Mouse (Mus musculus) urinary bladder, postnatal 10 days (tissue): ENCODE data around the gene Matk.
"Not testable (repeated sequence)": the region's sequence is repeated elsewhere in the genome, so short reads cannot be mapped to it uniquely, and the experiment has no call there.

Experiments used
- DNase-seq: peaks from one replicate; pipeline ENCODE4 v3.0.0; 2022; ENCODE audit warnings: low spot score

Gene Matk

GRCm38 (mm10) chr10:81252424-81253419, at the start of gene Matk:
TSS of gene Matk (plus strand) at chr10:81252935.
- no peak for DNase-seq

DNA sequence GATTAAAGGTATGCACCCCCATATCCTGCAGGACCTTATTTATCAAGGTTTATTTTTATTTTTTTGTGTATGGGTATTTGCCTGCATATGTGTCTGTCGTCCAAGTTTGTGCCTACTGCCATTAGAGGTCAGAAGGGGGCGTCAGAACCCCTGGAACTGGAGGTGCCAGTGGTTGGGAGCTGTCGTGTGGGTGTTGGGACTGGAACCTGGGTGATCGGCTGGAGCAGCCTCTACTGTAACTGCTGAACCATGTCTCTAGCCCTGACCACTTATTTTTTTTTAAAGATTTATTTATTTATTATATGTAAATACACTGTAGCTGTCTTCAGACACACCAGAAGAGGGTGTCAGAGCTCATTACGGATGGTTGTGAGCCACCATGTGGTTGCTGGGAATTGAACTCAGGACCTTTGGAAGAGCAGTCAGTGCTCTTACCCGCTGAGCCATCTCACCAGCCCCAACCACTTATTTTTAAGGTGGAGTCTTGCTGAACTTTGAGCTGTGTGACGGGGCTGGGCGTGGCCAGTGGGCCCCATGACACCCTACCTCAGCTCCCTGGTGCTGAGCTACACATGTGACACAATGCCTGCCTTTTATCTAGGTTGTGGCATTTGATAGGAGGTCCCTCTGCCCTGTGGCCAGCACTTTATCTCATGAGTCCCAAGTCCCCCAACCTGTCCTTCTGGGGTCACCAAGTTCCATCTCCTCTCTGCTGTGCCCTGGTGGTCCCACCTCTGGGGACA, 49.6 kb upstream of the Matk start:
- DNase-seq: no peak

GRCm38 (mm10) chr10:81204137-81204536, 48.6 kb upstream of the Matk start:
- DNase-seq: no peak

DNA sequence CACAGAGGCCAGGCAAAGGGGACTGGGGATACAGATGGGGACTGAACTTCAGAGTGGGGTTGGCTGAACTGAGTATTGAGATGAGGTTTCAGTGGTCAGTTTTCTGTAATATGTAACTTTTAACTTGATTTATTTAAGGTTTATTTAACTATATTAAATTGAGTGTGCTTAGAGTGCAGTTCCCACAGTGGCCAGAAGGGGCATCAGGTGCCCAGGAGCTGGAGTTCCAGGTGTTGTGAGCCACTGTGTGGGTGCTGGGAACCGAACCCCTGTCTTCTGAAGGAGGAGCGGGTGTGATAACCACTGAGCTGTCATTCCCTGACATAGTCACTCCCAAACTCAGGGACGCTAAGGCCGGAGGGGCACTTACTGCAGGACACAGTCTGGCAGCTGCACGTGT, 42.6 kb upstream of the Matk start:
- no peak for DNase-seq

DNA sequence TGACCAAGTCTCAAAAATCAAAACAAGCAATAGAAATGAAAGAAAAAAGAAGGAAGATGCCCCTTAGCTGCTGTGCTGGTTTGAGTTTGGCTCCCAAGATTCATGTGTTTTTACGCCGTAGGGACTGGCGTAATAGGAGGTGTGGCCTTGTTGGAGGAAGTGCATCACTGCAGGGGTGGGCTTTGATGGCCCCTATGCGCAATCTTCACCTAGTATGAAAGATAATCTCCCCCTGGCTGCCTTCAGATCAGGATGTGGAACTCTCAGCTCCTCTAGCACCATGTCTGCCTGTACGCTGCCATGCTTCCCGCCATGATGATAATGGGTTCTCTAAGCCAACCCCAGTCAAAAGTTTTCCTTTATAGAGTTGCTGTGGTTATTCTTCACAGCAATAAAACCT, 36.5 kb upstream of the Matk start:
- DNase-seq: no peak

GRCm38 (mm10) chr10:81216810-81217209, 35.9 kb upstream of the Matk start:
- DNase-seq: no peak

DNA sequence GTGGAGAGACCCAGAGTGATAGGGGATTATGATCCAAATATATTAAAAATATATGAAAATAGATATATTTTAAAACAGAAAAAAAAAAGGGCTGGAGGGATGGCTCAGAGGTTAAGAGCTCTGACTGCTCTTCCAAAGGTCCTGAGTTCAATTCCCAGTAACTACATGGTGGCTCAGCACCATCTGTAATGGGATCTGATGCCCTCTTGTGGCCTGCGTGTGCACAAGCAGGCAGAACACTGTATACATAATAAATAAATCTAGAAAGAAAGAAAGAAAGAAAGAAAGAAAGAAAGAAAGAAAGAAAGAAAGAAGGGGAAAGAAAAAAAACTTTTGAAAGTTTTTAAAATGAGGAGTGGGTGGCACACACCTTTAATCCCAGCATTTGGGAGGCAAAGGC, 35.5 kb upstream of the Matk start:
- not testable (repeated sequence) for DNase-seq

- DNase-seq: peak; percentile 55
Measured at GRCm38 (mm10) chr10:81217964-81218363, 34.8 kb upstream of the Matk start.

DNA sequence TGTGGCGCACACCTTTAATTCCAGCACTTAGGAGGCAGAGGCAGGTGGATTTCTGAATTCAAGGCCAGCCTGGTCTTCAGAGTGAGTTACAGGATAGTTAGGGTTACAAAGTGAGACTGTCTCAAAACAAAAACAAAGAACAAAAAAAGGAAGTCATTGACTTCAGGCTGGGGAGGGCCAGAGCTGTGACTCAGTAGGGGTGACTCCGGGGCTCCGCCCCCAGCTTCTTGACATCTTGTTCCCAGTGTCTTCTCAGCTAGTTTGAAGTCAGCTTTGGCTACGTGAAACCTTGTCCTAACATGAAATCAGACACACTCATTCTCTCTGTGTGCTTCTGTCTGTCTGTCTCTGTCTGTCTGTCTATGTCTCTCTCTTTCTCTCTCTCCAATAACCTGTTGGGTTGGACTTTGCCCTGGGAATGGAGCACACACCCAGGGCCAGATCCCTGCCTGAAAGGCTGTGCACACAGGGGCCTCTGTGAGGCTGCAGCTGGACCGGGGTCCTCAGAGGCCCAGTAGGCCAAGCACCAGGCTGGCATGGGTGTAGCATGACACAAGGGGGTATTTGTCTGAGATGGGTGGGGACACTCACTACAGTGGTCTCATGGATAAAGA, 31.2 kb upstream of the Matk start:
- DNase-seq: no peak

- not testable (repeated sequence) for DNase-seq
Measured at GRCm38 (mm10) chr10:81223731-81224130, 29.0 kb upstream of the Matk start.

- no peak for DNase-seq
Measured at GRCm38 (mm10) chr10:81229735-81230437, 22.8 kb upstream of the Matk start.

- DNase-seq: no peak
Measured at GRCm38 (mm10) chr10:81230438-81231332, 22.1 kb upstream of the Matk start, which contains the start of gene Atcay. TSS of gene Atcay (minus strand) at chr10:81230833.

- DNase-seq: no peak
Measured at GRCm38 (mm10) chr10:81231436-81231835, 21.3 kb upstream of the Matk start.

GRCm38 (mm10) chr10:81232580-81233225, 20.0 kb upstream of the Matk start, which contains the start of gene Zfr2:
TSS of gene Zfr2 (plus strand) at chr10:81233155.
- peak; percentile 81 for DNase-seq

DNA sequence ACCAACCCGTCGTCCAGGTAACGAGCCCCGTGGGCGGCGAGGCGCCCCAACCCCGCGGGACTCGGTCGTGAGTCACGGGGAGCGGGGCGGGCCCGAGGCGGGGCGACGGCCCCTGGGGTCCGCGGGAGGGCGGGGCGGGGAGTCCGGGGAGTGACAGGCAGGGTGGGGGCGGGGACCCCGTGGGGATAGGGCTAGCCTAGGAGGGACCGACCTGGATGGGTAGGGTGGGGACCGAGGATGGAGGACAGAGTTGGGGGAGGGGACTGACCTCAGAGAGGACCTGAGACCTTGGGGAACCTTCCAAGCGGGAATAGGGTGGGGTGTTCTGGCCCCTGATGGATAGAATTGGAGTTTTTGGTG, 19.5 kb upstream of the Matk start:
- no peak for DNase-seq

DNA sequence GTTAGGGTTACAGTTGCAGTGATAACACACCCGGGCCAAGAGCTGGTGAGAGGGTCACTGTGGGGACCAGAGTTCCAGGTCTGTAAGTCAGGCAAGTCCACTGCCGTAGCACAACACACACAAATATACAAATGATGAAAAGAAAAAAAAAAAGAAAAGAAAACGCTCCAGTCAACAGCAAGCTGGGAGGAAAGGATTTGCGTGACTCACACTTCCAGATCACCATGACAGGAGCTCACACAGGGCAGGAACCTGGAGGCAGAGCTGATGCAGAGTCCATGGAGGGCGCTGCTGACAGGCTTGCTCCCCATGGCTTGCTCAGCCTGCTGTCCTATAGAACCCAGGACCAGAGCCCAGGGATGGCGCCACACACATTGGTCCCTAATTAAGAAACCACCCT, 18.5 kb upstream of the Matk start:
- DNase-seq: no peak

GRCm38 (mm10) chr10:81236471-81237268, 16.1 kb upstream of the Matk start:
- no peak for DNase-seq

GRCm38 (mm10) chr10:81238618-81239017, 14.1 kb upstream of the Matk start:
- no peak for DNase-seq

GRCm38 (mm10) chr10:81240876-81241275, 11.9 kb upstream of the Matk start:
- DNase-seq: no peak
